Mouse (Mus musculus) G1E-ER4 (cell line): ENCODE measurements around the gene Nr5a1. TPM values are rescaled to one million over a fixed set of nuclear protein-coding genes. Genes with fewer than 3 reads are reported as not detected.

Experiments
- GATA1 ChIP-seq: IDR thresholded peaks from one replicate; pipeline ENCODE4 v1.8.0; 2012; ENCODE audit warnings: low read length, inconsistent platforms
- polyA plus RNA-seq: library from polyadenylated mRNA; stranded (reverse); fragments of >175 nt; gene quantifications from 2 replicates; pipeline ENCODE4 v1.2.3, GENCODE M21; 2012

The Nr5a1 gene
- polyA plus RNA-seq, 1 experiment = 0.02 TPM

GRCm38 (mm10) chr2:38711421-38711861 lies 2.9 kb downstream of the Nr5a1 start:
- TF ChIP-seq GATA1 = no peak

GRCm38 (mm10) chr2:38710304-38711241 lies 3.8 kb downstream of the Nr5a1 start:
- TF ChIP-seq GATA1 = no peak

DNA sequence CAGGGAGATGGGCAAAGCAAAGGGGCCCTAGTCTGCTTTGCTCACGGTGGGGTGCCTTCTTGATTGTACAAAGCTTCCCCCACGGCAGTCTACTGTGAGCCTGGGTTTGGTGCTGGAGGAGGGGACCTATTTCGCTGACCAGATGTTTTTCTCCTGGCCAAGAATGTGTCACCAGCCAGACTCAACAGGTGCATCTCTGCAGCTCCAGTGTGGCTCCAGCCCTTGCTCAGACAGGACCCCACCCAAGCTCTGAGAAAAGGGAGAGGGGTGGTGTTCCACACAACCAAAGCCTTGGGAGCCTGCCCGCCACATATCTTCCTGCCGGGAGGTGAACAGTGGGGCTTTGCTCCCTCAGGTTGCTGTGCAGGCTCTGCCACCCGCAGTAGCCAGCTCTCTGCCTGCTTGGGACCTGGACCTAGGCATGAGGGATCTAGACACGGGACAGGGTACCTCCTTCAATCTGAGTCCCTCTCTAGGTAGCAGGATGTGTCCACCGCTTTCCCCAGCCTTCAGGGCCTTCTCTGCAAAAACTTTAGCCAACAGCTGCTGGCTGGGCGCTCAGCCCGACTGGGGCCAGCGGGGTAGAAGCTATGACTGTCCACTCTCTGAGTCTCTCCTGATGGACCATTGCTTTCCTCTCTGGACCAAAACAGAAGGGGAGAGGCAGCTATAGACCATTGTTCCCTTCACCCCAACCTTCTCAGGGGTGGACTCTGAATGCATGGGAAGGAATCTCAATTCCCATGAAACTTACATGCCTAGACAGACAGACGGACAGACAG lies 5.2 kb downstream of the Nr5a1 start:
- no peak for TF ChIP-seq GATA1

- no peak for TF ChIP-seq GATA1
Observed at GRCm38 (mm10) chr2:38706661-38707060, 7.7 kb downstream of the Nr5a1 start.

- no peak for TF ChIP-seq GATA1
Observed at GRCm38 (mm10) chr2:38705036-38705435, 9.3 kb downstream of the Nr5a1 start.

GRCm38 (mm10) chr2:38704336-38704735 lies 10.0 kb downstream of the Nr5a1 start:
- TF ChIP-seq GATA1 = no peak

GRCm38 (mm10) chr2:38700177-38700576 lies 14.2 kb downstream of the Nr5a1 start:
- TF ChIP-seq GATA1 = no peak

DNA sequence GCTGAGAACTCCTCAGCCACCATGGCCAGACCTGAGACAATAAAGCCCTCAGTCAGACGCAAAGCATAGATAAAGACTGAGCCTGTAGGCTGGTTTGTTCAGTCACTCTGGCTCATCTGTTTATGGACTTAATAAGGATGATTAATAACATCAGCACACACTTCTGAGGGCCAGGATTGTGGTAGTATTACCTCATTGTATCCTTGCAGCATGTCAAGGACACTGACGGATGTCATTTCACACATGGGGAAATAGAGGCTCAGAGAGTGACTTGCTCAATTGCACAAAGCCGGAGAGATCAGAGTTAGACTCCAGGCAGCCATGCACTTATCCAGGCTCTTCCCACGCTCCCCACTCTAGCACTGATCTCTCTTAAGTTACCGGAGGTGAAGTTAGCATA lies 15.7 kb downstream of the Nr5a1 start:
- no peak for TF ChIP-seq GATA1

- no peak for TF ChIP-seq GATA1
Observed at GRCm38 (mm10) chr2:38697128-38698120, 16.9 kb downstream of the Nr5a1 start.

DNA sequence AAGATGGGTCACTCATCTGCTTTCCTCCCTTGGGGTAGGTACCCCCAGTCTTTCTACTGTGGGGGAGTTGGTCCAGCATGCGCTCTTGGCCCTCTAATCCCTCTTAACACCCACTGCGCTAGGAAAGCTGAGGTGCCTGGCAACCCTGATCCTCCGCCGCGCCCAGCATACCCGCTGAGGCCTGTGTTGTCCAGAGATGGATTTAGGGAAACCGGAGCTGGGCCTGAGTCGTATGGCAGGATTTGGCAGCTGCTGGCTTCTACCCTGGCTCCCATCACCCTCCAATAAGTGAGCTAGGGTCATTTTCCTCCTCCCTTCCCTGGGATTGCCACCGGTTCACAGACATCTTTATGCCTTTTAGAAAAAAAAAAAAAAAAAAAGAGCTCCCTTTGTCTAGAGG lies 18.6 kb downstream of the Nr5a1 start:
- TF ChIP-seq GATA1 = no peak

- no peak for TF ChIP-seq GATA1
Observed at GRCm38 (mm10) chr2:38691542-38691941, 22.8 kb downstream of the Nr5a1 start.

DNA sequence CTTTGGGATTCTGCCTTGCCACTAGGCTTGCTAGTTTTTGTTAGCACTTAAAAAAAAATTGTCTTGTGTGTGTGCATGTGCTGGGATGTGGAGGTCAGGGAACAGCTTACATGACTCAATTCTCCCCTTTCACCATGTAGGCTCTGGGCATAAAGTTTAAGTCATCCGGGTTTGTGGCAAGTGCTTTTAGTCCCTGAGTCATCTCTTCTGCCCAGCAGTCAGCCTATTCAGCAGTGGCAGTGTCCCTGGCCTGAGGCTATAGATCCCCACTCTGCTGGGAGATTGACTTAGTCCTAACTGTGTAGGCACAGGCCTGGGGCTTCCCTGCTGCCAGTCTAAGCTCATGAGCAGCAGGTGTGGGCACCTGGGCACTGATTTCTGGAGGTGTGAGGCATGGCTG lies 24.5 kb downstream of the Nr5a1 start:
- TF ChIP-seq GATA1 = no peak

GRCm38 (mm10) chr2:38688791-38689520 lies 25.4 kb downstream of the Nr5a1 start:
- no peak for TF ChIP-seq GATA1

DNA sequence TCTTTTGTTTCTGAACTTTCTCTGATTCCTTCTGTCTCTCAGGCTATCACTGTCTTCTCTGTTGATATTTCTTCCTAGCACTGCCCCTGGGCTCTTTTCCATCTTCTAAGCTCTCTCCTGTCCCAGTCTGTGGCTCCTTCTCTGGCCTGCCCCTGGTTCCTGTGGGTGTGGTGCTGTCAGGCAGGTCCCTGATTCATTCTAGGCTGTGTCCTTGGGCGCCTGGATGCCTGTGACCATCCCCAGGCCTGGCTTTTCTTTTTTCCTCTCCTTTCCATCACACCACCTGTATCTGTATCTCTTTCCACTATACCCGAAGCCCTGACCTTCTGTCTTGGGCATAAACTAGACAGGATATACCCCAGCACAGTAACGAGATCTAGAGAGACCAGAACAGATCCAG lies 28.6 kb downstream of the Nr5a1 start:
- no peak for TF ChIP-seq GATA1
